Mouse (Mus musculus) CH12.LX (cell line): Measurements from ENCODE around the gene Pogz. TPM values are rescaled to one million over a fixed set of nuclear protein-coding genes. Genes with fewer than 3 reads are reported as not detected.

Source experiments
- DNase-seq: peaks from one replicate; pipeline ENCODE4 v3.0.0-alpha.2; 2013; ENCODE audit errors: extremely low read depth
- H3K27ac ChIP-seq: 2 replicates; pipeline ENCODE4 v1.5.1; 2012; ENCODE audit warnings: low read depth, mild to moderate bottlenecking, control low read depth, moderate library complexity; ENCODE audit not compliant: insufficient read depth
- H3K27me3 ChIP-seq: replicated peaks from 2 replicates; pipeline ENCODE3; 2012; ENCODE audit warnings: inconsistent platforms
- H3K36me3 ChIP-seq, 2 experiments: replicated peaks in 1 of 2; 2 replicates each; pipeline versions ENCODE3 to v1.6.1; 2012; ENCODE audit warnings: inconsistent platforms in 1 of 2, low read length in 1 of 2, mild to moderate bottlenecking in 1 of 2, mixed read lengths in 1 of 2, moderate library complexity in 1 of 2; ENCODE audit not compliant: control insufficient read depth in 1 of 2, insufficient read depth in 1 of 2
- H3K4me1 ChIP-seq, 2 experiments: 2 replicates each; pipeline ENCODE4 v1.6.1; 2012; ENCODE audit warnings: inconsistent platforms in 1 of 2, moderate library complexity in 1 of 2; ENCODE audit not compliant: insufficient read depth in 2 of 2, control insufficient read depth in 1 of 2
- H3K4me2 ChIP-seq: 2 replicates; pipeline ENCODE4 v1.6.1; 2012; ENCODE audit warnings: low read depth, mild to moderate bottlenecking, control low read depth; ENCODE audit not compliant: poor library complexity, insufficient read depth, severe bottlenecking
- H3K4me3 ChIP-seq, 3 experiments: fragments of 150-350 bp in 1 of 3; sonication (generic) in 1 of 3; replicated peaks in 1 of 3; 2 replicates each; pipeline versions ENCODE3 to v1.5.1; 2011 to 2012; ENCODE audit warnings: low read depth in 2 of 3, low read length in 2 of 3, mild to moderate bottlenecking in 2 of 3, moderate library complexity in 2 of 3, control low read depth in 1 of 3, improper control_type of control experiment in 1 of 3, inconsistent platforms in 1 of 3, mixed read lengths in 1 of 3; ENCODE audit not compliant: poor library complexity in 1 of 3
- H3K79me2 ChIP-seq: replicated peaks from 2 replicates; pipeline ENCODE4 v1.6.1; 2012; ENCODE audit warnings: mild to moderate bottlenecking, moderate library complexity; ENCODE audit not compliant: control insufficient read depth, poor library complexity, insufficient read depth, severe bottlenecking; ENCODE audit errors: extremely low read depth
- H3K9ac ChIP-seq: 2 replicates; pipeline ENCODE4 v1.6.1; 2012; ENCODE audit warnings: low read depth, mild to moderate bottlenecking, control low read depth, moderate library complexity; ENCODE audit not compliant: insufficient read depth
- H3K9me3 ChIP-seq: replicated peaks from 2 replicates; pipeline ENCODE3; 2012; ENCODE audit warnings: low read length, inconsistent platforms, mixed read lengths
- CHD2 ChIP-seq: IDR thresholded peaks from 2 replicates; pipeline ENCODE4 v1.6.1; 2011; ENCODE audit warnings: low read length, improper control_type of control experiment
- E2F4 ChIP-seq: IDR thresholded peaks from 2 replicates; pipeline ENCODE4 v1.6.1; 2011; ENCODE audit warnings: low read depth, low read length, improper control_type of control experiment; ENCODE audit not compliant: insufficient replicate concordance
- ELF1 ChIP-seq: IDR thresholded peaks from 2 replicates; pipeline ENCODE4 v1.6.1; 2014; ENCODE audit warnings: low read depth, mild to moderate bottlenecking, inconsistent platforms, low read length, improper control_type of control experiment
- EP300 ChIP-seq: IDR thresholded peaks from 2 replicates; pipeline ENCODE4 v1.6.1; 2011; ENCODE audit warnings: low read length, improper control_type of control experiment
- ETS1 ChIP-seq: conservative IDR thresholded peaks from 2 replicates; pipeline ENCODE4 v1.6.1; 2012; ENCODE audit warnings: low read depth, mild to moderate bottlenecking, inconsistent platforms, low read length, improper control_type of control experiment, moderate library complexity
- GABPA ChIP-seq: IDR thresholded peaks from 2 replicates; pipeline ENCODE4 v1.6.1; 2012; ENCODE audit warnings: low read depth, low read length, improper control_type of control experiment, inconsistent platforms; ENCODE audit not compliant: insufficient replicate concordance
- HCFC1 ChIP-seq: IDR thresholded peaks from 2 replicates; pipeline ENCODE4 v1.6.1; 2012; ENCODE audit warnings: low read depth, mild to moderate bottlenecking, inconsistent platforms, low read length, improper control_type of control experiment
- JUND ChIP-seq: conservative IDR thresholded peaks from 2 replicates; pipeline ENCODE4 v1.6.1; 2011; ENCODE audit warnings: low read depth, low read length, improper control_type of control experiment
- MAFK ChIP-seq: IDR thresholded peaks from 2 replicates; pipeline ENCODE4 v1.6.1; 2011; ENCODE audit warnings: low read length, improper control_type of control experiment; ENCODE audit not compliant: insufficient replicate concordance
- POLR2A ChIP-seq: IDR thresholded peaks from 2 replicates; pipeline ENCODE4 v1.6.1; 2011; ENCODE audit warnings: low read depth, mild to moderate bottlenecking, improper control_type of control experiment, low read length
- POLR2AphosphoS2 ChIP-seq: IDR thresholded peaks from 2 replicates; pipeline ENCODE4 v1.6.1; 2011; ENCODE audit warnings: low read depth, low read length, improper control_type of control experiment
- RAD21 ChIP-seq: IDR thresholded peaks from 2 replicates; pipeline ENCODE4 v1.6.1; 2011; ENCODE audit warnings: low read depth, mild to moderate bottlenecking, low read length, improper control_type of control experiment, moderate library complexity
- TCF12 ChIP-seq: IDR thresholded peaks from 2 replicates; pipeline ENCODE4 v1.6.1; 2014; ENCODE audit warnings: low read depth, mild to moderate bottlenecking, inconsistent platforms, low read length, improper control_type of control experiment
- UBTF ChIP-seq: IDR thresholded peaks from 2 replicates; pipeline ENCODE4 v1.6.1; 2012; ENCODE audit warnings: low read depth, mild to moderate bottlenecking, inconsistent platforms, low read length, improper control_type of control experiment, moderate library complexity
- USF1 ChIP-seq: IDR thresholded peaks from 2 replicates; pipeline ENCODE4 v1.6.1; 2014; ENCODE audit warnings: low read depth, mild to moderate bottlenecking, inconsistent platforms, low read length, improper control_type of control experiment
- USF2 ChIP-seq: conservative IDR thresholded peaks from 2 replicates; pipeline ENCODE4 v1.6.1; 2011; ENCODE audit warnings: low read depth, low read length, improper control_type of control experiment
- ZKSCAN1 ChIP-seq: IDR thresholded peaks from 2 replicates; pipeline ENCODE4 v1.6.1; 2012; ENCODE audit warnings: low read depth, inconsistent platforms, low read length, improper control_type of control experiment, borderline replicate concordance
- ZMIZ1 ChIP-seq: IDR thresholded peaks from 2 replicates; pipeline ENCODE4 v1.6.1; 2012; ENCODE audit warnings: low read depth, mild to moderate bottlenecking, inconsistent platforms, low read length, improper control_type of control experiment
- dilution Hi-C: fragments of 300-500 bp; cut with MboI; formaldehyde crosslinking; loops from 2 replicates; pipeline ENCODE4 v1.14.3; 2020; ENCODE audit warnings: low sequenced_read_pairs; ENCODE audit not compliant: extremely low pct_unique_long_range_greater_than_20kb, extremely low pct_ligation_motif_present
- in situ Hi-C: fragments of 300-500 bp; cut with MboI; formaldehyde crosslinking; loops from 3 replicates; pipeline ENCODE4 v1.14.3; 2019; ENCODE audit warnings: low sequenced_read_pairs, low pct_ligation_motif_present, low pct_unique_long_range_greater_than_20kb, mixed read lengths
- polyA plus RNA-seq: library from polyadenylated mRNA; unstranded; fragments of >175 nt; gene quantifications from 2 replicates; pipeline ENCODE4 v1.2.1, GENCODE M21; 2012; ENCODE audit warnings: low read depth; ENCODE audit not compliant: insufficient read length
- total RNA-seq, 2 experiments: library from RNA; depleted of rRNA; stranded (reverse); fragments of 300-350 nt in 1 of 2; fragments of >200 nt in 1 of 2; gene quantifications; 2 replicates each; pipeline ENCODE4 v1.2.3; 2012 to 2014

Pogz gene
- total and polyA plus RNA-seq, 3 experiments, result 7.7 to 23.4 (median 10.1) TPM

- Histone ChIP-seq H3K79me2 (no peaks in the 10 kb centered on the region), H3K36me3 (no peaks in the 10 kb centered on the region), H3K4me1 (no peaks in the 10 kb centered on the region), H3K4me3 (no peak overlapping the region)
- DNase-seq, result no peak
- TF ChIP-seq EP300 (no peak), TCF12 (no peak), E2F4 (no peak), ETS1 (no peak), POLR2A (no peak), ZMIZ1 (no peak), JUND (no peak)
- TF ChIP-seq, all 38 proteins: peak for 0
- H3K27me3 ChIP-seq, result peaks cover 21% of the 10 kb centered on the region
- no peak overlapping the region for H3K9ac ChIP-seq
- H3K27ac ChIP-seq, result no peak overlapping the region
- H3K4me2 ChIP-seq, result no peak overlapping the region
- H3K9me3 ChIP-seq, result peaks cover 3% of the 10 kb centered on the region
- dilution Hi-C loops (no loop called here), in situ Hi-C loops (no loop called here)
These were observed 41.2 kb upstream of the Pogz start for GRCm38 (mm10) chr3:94796181-94796580.

- no peak for DNase-seq
- Histone ChIP-seq H3K27ac (no peak overlapping the region), H3K9me3 (no peaks in the 10 kb centered on the region), H3K9ac (no peak overlapping the region), H3K27me3 (peaks cover 15% of the 10 kb centered on the region), H3K4me1 (no peaks in the 10 kb centered on the region), H3K36me3 (no peaks in the 10 kb centered on the region), H3K4me2 (no peak overlapping the region), H3K4me3 (no peak overlapping the region), H3K79me2 (no peaks in the 10 kb centered on the region)
- dilution Hi-C loops (no loop called here), in situ Hi-C loops (no loop called here)
- no peak for TF ChIP-seq TCF12
- no peak for TF ChIP-seq RAD21
- TF ChIP-seq GABPA, result no peak
- TF ChIP-seq CHD2, result no peak
- no peak for TF ChIP-seq USF1
- no peak for TF ChIP-seq MAFK
These were observed 33.2 kb upstream of the Pogz start for GRCm38 (mm10) chr3:94804146-94804545.

GRCm38 (mm10) chr3:94804976-94805375 is 32.4 kb upstream of the Pogz start:
- H3K9me3 ChIP-seq, result no peaks in the 10 kb centered on the region
- peaks cover 15% of the 10 kb centered on the region for H3K27me3 ChIP-seq
- H3K9ac ChIP-seq, result no peak overlapping the region
- no peak for DNase-seq
- H3K4me2 ChIP-seq, result no peak overlapping the region
- in situ Hi-C loops, result no loop called here
- H3K4me1 ChIP-seq, result no peaks in the 10 kb centered on the region
- TF ChIP-seq ZKSCAN1, result no peak
- TF ChIP-seq USF2, result no peak
- TF ChIP-seq ELF1, result no peak
- no peak for TF ChIP-seq UBTF
- TF ChIP-seq POLR2AphosphoS2, result no peak
- TF ChIP-seq HCFC1, result no peak
- no peak for TF ChIP-seq MAFK
- TF ChIP-seq E2F4, result no peak
- TF ChIP-seq, all 38 proteins: peak for 0
- H3K4me3 ChIP-seq, result no peak overlapping the region
- H3K79me2 ChIP-seq, result no peaks in the 10 kb centered on the region
- no peaks in the 10 kb centered on the region for H3K36me3 ChIP-seq
- H3K27ac ChIP-seq, result no peak overlapping the region
- dilution Hi-C loops, result no loop called here
